Mouse (Mus musculus) spleen, adult 2 months (tissue): Measurements from ENCODE around the gene Aff3.

Experiments used
- CTCF ChIP-seq: fragments of 200-500 bp; IDR thresholded peaks from 2 replicates; pipeline ENCODE4 v1.5.1; 2011; ENCODE audit warnings: mild to moderate bottlenecking, inconsistent platforms; ENCODE audit not compliant: insufficient read depth, insufficient read length, insufficient replicate concordance; ENCODE audit errors: extremely low read depth
- POLR2A ChIP-seq: fragments of 200-500 bp; IDR thresholded peaks from 2 replicates; pipeline ENCODE4 v1.6.1; 2011; ENCODE audit warnings: low read depth, low read length, inconsistent platforms

- TF ChIP-seq POLR2A (no peak), CTCF (no peak)
These were observed 30.5 kb upstream of the Aff3 start for GRCm38 (mm10) chr1:38695089-38695811.
